ENCODE assay signal across 18 mouse cellular contexts in the genomic region with DNA sequence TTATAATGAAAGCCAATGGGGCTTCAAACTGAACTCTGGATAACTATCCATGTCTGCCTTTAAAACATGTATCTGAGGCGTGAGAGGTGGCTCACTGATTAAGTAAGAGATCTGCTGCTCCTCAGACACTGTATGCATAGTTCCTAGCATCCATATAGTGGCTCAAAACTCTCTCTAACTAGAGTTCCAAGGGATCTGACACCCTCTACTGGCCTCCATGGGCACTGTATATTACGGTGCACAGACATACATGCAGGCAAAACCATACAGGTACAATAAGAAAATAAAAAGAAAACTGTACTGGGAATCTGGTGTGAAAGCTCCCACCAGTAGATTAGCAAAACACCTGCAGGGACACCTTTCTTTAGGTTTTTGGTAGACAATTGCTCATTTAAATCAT.
DNase-seq lines count a peak whose midpoint lies in the region; ATAC-seq and TF ChIP-seq lines count a peak whose summit lies in the region.
"Had no signal": no experiment of that assay in that cellular context is flagged by ENCODE, and none has a peak within 500 bp of the region (broad histone marks: within the 10 kb centered on the region; RNA-seq: fewer than 3 reads in every experiment).

No protein-coding gene starts in this region.

- H3K9me3 ChIP-seq in midbrain, postnatal 0 days (ENCODE audit: low read length): no peaks in the 10 kb centered on the region
- no peaks in the 10 kb centered on the region for H3K9me3 ChIP-seq in midbrain, embryonic 10.5 days (replicated peaks)
- H3K9me3 ChIP-seq: heart, embryonic 15.5 days; hindbrain, embryonic 13.5 days; limb, embryonic 15.5 days; neural tube, embryonic 13.5 days had no signal

- H3K27ac ChIP-seq in gastrocnemius, adult 2 months: no peak overlapping the region
- no peak overlapping the region for H3K27ac ChIP-seq in midbrain, postnatal 0 days (ENCODE audit: low read depth, low read length)
- no peak overlapping the region for H3K27ac ChIP-seq in midbrain, embryonic 10.5 days (replicated peaks)
- H3K27ac ChIP-seq: heart, embryonic 15.5 days; hindbrain, embryonic 13.5 days; limb, embryonic 15.5 days; neural tube, embryonic 13.5 days had no signal

- no peaks in the 10 kb centered on the region for H3K4me1 ChIP-seq in midbrain, postnatal 0 days (ENCODE audit: insufficient read depth, low read length)
- H3K4me1 ChIP-seq in midbrain, embryonic 10.5 days: no peaks in the 10 kb centered on the region
- H3K4me1 ChIP-seq: limb, embryonic 15.5 days had no signal

- TF ChIP-seq CTCF in gastrocnemius, adult 2 months (IDR thresholded peaks at IDR 0.05): peak; percentile 25; the same call in 1 of the 2 replicates
- peak; percentile 8; the same call in 1 of the 2 replicates for TF ChIP-seq CTCF in midbrain, postnatal 0 days (IDR thresholded peaks at IDR 0.05)

- H3K9ac ChIP-seq in midbrain, postnatal 0 days (replicated peaks; ENCODE audit: low read length, poor library complexity, severe bottlenecking): no peak overlapping the region
- H3K9ac ChIP-seq: forebrain, postnatal 0 days; heart, embryonic 15.5 days; hindbrain, embryonic 13.5 days; limb, embryonic 15.5 days; neural tube, embryonic 13.5 days had no signal

- intact Hi-C loops in gastrocnemius, adult 2 months (cut with DNase I): no loop called here
- intact Hi-C loops in gastrocnemius, postnatal 36 days (cut with DNase I): no loop called here

- no peak for ATAC-seq in midbrain, postnatal 0 days (ENCODE audit: low FRiP score)
- ATAC-seq: forebrain, postnatal 0 days; midbrain, embryonic 16.5 days had no signal

- no peak for DNase-seq in gastrocnemius, adult 2 months
- no peak for DNase-seq in gastrocnemius, postnatal 25 days
- no peak for DNase-seq in midbrain, postnatal 0 days (ENCODE audit: low spot score)
- no peak for DNase-seq in midbrain, embryonic 10.5 days (ENCODE audit: low spot score)
- DNase-seq in induced T-regulatory cell, adult 2 months (ENCODE audit: low read depth): peak; percentile 24
- DNase-seq in adrenal gland, postnatal 10 days: no peak
- DNase-seq in heart, postnatal 4 days: no peak
- no peak for DNase-seq in gastrocnemius, postnatal 36 days
- DNase-seq: cerebellum, adult 18-20 months; forebrain, postnatal 0 days; gastrocnemius, postnatal 14 days; kidney, adult 8-10 months; lung, postnatal 4 days had no signal

- H3K27me3 ChIP-seq in midbrain, postnatal 0 days (ENCODE audit: insufficient read depth, low read length): no peaks in the 10 kb centered on the region
- H3K27me3 ChIP-seq in midbrain, embryonic 10.5 days (ENCODE audit: low read depth, poor library complexity, severe bottlenecking): no peaks in the 10 kb centered on the region
- H3K27me3 ChIP-seq: heart, embryonic 15.5 days; hindbrain, embryonic 13.5 days; limb, embryonic 15.5 days; neural tube, embryonic 13.5 days had no signal

- no peak overlapping the region for H3K4me3 ChIP-seq in gastrocnemius, adult 2 months
- no peak overlapping the region for H3K4me3 ChIP-seq in midbrain, postnatal 0 days (ENCODE audit: low read depth, low read length)
- H3K4me3 ChIP-seq in midbrain, embryonic 10.5 days: no peak overlapping the region
- H3K4me3 ChIP-seq: heart, embryonic 15.5 days; hindbrain, embryonic 13.5 days; limb, embryonic 15.5 days; neural tube, embryonic 13.5 days had no signal

- H3K4me2 ChIP-seq in midbrain, postnatal 0 days (ENCODE audit: low read depth, low read length, poor library complexity, severe bottlenecking): no peak overlapping the region
- H3K4me2 ChIP-seq: heart, embryonic 15.5 days; hindbrain, embryonic 13.5 days; limb, embryonic 15.5 days; neural tube, embryonic 13.5 days had no signal

- no peaks in the 10 kb centered on the region for H3K36me3 ChIP-seq in midbrain, postnatal 0 days (ENCODE audit: insufficient read depth, low read length)
- H3K36me3 ChIP-seq in midbrain, embryonic 10.5 days: no peaks in the 10 kb centered on the region
- H3K36me3 ChIP-seq: heart, embryonic 15.5 days; hindbrain, embryonic 13.5 days; limb, embryonic 15.5 days; neural tube, embryonic 13.5 days had no signal

- 94% methylated on average over 2 of the region's 2 CpGs for WGBS in midbrain, postnatal 0 days
- 90% methylated on average over 2 of the region's 2 CpGs for WGBS in midbrain, embryonic 10.5 days
